Mouse (Mus musculus): ENCODE data around the gene Ccdc163.

Ccdc163 gene

DNA sequence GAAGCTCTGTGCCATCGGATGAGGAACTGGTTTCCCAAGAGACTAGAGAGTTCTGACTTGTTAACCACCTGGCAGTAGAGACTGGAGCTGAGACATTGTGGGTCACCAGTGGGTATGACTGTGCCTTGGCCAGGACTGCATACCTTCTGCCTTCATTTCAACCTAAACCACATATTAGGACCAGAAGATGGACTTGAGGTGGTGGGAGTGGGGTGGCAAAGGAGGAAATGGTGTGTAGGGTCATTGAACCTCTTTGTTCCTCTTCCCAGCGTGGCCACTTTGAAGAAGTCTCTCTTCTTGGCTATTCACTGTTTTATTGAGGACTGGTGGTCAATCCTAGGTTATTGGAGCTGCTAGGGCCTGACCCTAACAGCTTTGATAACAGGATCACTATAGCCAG, 73.1 kb downstream of the Ccdc163 start:
- no peak for DNase-seq

DNA sequence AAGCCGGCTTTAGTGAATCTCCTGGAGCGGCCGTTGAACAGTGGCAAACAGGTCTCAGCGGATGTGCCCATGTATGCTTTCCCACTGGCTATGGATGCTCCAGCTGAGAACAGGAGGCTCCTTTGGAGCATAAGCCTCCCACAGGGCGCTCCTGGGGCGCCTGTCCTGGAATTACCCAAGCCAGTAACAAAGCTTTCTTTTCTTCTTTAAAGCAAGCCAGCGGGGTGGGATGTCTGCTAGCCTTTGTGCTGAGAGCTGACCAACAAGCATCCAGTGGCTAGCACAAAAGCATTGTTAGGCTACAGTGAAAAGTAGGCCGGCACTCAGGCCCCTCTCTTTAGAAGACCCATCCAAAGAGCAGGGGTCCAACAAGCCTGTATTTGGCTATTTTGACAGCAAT, 73.9 kb downstream of the Ccdc163 start:
- DNase-seq = no peak

DNA sequence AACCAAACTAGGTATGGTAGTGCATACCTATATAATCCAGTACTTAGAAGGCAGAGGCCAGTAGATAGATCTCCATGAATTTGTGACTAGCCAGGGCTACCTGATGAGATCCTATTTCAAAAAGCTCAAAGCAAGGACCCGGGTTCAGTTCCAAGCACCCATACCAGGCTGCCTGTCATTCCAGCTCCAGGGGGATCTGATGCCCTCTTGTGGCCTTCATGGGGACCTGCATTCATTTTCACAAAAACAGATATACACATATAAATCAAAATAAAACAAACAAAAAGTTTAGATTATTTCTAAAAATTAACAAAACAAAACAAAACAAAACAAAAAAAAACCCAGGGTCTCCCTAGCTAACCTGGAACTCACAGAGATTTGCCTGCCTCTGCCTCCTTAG, 78.3 kb downstream of the Ccdc163 start:
- DNase-seq = no peak

DNA sequence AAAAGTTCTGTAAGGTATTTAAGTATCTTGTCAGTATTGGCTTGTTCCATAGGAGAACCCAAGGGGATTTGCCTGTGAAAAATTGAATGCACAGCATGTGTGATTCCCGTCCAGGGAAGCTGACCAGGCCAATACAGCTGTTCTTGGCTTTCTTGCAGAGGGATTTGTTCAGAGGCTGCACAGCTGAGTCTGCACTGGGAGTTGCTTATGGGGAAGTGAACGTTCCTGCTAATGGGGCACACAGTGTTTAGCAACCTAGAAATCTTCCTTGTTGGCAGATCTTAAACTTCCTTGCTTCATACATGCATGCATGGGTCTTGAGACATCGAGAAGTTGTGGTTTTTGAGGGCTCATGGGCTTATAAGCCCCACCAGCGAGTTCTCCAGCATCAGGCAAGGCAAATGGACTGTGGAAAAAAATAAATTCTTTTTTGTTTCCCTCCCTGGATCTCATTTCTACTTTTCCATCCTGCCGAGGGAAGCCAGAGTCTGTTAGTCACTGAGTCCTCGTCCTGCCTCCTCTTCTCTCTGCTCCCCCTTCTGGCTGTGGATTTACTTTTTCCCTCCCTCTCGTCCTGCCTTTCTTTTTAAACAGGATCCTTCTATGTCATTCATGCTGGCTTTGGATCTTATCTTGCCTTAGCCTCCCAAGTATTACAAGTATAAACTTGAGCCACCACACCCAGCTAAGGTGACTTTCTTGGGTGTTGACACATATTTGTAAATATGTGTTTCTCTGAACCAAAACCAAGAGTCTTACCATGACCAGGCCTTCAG, 79.9 kb downstream of the Ccdc163 start:
- DNase-seq = no peak

DNA sequence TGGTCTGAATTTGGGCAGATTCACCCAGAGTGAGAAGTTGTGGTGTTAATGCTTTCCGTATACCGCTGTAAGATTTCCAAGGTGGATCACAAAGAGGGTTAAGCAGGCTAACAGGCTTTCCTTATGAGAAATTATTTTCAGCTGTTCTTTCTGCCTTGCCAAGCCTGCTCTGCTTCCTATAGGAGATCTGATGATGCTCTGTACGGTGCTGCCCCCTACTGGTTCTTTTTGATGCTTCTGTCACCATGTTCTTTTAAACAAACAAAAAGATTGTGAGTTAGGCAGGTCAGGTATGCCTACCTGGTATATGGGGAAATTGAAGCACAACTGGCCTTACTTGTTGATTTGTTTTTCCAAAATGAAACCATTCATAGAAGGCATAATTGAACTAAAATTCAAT, 80.6 kb downstream of the Ccdc163 start:
- DNase-seq = peak; percentile 76 to 90

DNA sequence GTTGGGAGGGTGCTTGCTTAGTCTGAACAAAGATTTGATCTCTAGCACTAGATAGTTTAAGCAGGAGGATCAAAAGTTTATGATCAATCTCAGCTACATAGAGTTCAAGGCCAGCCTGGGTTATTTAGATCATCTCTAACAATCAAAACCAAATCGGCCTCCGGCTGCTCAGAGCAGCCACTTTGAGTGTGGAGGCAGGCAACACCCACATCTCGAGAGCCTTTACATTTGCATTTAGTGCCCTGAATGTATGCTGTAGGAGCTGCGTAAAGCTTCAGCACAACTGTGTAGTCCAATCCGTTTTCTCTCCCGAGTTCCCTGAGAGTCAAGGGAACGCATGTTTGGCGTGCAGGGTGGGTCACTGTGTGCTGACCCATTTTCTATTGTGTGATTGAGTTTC, 84.1 kb downstream of the Ccdc163 start:
- no peak for DNase-seq

DNA sequence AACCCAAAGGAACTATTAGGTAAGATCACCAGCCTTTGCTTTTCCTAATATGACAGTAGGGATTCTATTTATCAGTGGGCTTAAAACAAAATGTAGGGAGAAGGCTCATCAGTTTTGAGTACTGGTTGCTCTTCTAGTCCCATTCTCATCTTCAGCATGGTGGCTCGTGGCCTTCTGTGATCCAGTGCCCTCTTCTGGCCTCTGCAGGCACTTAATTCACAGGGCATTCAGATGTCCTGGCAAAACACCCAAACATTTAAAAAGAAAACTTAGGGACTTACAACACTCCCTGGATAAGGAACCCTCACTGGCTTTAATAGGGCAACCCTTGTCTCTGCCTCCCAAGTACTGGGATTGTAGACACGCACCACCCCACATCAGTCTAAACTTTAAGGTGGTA, 86.0 kb downstream of the Ccdc163 start:
- no peak for DNase-seq

DNA sequence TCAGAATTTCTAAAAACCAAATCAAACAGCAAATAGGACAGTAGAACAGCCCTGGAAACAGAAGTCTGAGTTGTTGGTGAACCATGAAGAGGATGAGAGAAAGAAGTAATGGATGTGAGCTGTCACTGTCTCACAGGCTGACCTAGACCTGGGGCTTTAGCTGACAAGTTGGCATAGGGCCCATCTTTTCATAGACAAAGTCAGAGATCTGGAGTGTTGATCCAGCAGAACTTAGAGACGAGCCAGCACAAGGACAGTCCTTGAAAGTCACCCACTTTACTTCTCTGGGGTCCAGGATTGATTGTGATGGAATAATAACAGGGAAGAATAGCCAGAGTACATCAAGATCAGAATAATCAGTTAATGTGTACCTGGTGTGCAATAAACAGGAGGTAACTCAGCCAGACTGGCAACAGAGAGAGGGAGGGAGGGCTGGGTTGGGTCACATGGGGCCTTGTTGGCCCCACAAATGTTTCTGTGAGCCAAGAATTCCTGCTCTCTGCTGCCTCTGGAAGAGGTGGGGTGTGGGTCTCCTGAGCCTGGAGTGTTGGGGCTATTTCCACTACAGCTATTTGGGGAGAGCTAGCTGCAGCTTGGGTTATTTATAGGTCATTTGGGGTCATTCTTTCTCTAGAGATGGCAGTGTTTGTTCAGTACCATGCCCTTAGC, 88.3 kb downstream of the Ccdc163 start:
- DNase-seq = no peak

DNA sequence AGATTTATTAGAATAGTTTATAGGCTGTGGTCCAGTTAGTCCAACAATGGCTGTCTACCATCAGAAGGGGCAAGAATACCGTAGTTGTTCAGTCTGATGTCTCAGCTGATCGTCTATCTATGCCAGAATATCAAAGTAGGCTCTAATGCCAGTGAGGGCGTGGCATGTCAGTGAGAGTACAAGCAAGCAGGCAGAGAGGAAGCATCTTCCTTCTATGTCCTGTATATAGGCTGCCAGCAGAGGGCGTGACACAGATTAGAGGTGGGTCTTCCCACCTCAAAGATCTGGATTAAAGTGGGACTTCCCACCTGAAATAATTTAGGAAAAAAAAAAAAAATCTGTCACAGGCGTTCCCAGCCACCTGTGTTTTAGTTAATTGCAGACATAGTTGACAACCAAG, 91.6 kb downstream of the Ccdc163 start:
- DNase-seq = no peak

Measured in cerebellum, postnatal 36 days (tissue).